Mouse (Mus musculus) neutrophil, adult 65 days (primary cell): Measurements from ENCODE around the gene P2ry13. TPM values are rescaled to one million over a fixed set of nuclear protein-coding genes. Genes with fewer than 3 reads are reported as not detected.

Experiments
- total RNA-seq: library from RNA; stranded (reverse); gene quantifications from 2 replicates; pipeline ENCODE4 v1.2.4, GENCODE M21; 2023

The P2ry13 gene
- 16.8 and 17.6 TPM in 2 replicates for total RNA-seq

GRCm38 (mm10) chr3:59210727-59211126 is at the start of gene P2ry13:
Gene P2ry13, minus strand, starts transcription at chr3:59210882.

GRCm38 (mm10) chr3:59194938-59195337 is 15.7 kb downstream of the P2ry13 start, which contains the start of gene Gpr87:
Gene Gpr87, minus strand, starts transcription at chr3:59195104.

Other genes starting within 250 kb of the P2ry13 start
- 1.0 and 2.0 TPM in 2 replicates for gene Med12l, start 205.1 kb downstream of the P2ry13 start, total RNA-seq
- 0.76 and 0.86 TPM in 2 replicates for gene Gpr171, start 109.1 kb downstream of the P2ry13 start, total RNA-seq
- gene P2ry14, start 57.3 kb downstream of the P2ry13 start, total RNA-seq = 0.61 TPM in 1 of 2 replicates, not detected in the other
- gene Gpr87, start 15.8 kb downstream of the P2ry13 start, total RNA-seq = not detected in 2 replicates
- gene P2ry12, start 52.0 kb upstream of the P2ry13 start, total RNA-seq = 0.95 and 4.0 TPM in 2 replicates
- not detected in 2 replicates for gene Igsf10, start 133.5 kb upstream of the P2ry13 start, total RNA-seq